15 mouse cellular contexts compared by ENCODE assay signal in the genomic region with DNA sequence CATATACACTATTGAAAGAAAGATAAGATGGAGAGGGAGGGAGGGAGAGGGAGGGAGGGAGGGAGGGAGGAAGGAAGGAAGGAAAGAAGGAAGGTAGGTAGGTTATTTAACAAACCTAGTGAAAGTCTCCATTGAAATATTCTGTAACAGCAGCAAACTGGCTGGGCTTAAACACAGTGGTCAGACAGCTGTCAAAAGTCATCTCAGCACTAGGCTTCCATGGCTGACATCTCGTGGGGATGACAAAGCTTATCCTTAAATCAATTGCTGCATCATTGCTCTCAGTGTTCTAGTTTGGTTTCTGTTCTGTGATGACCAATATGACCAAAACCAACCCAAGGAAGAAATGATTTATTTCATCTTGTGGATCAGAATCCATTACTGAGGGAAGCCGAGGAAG.
"Had no signal": no experiment of that assay in that cellular context is flagged by ENCODE, and none has a peak within 500 bp of the region (broad histone marks: within the 10 kb centered on the region; RNA-seq: fewer than 3 reads in every experiment).

No protein-coding gene starts in this region.

- H3K4me2 ChIP-seq: neural tube, embryonic 13.5 days; neural tube, embryonic 15.5 days; stomach, embryonic 15.5 days had no signal

- H3K27me3 ChIP-seq: neural tube, embryonic 13.5 days; neural tube, embryonic 15.5 days; stomach, embryonic 15.5 days had no signal

- H3K9ac ChIP-seq: neural tube, embryonic 13.5 days; neural tube, embryonic 15.5 days; stomach, embryonic 15.5 days had no signal

- H3K36me3 ChIP-seq: neural tube, embryonic 13.5 days; neural tube, embryonic 15.5 days; stomach, embryonic 15.5 days had no signal

- H3K9me3 ChIP-seq: neural tube, embryonic 13.5 days; neural tube, embryonic 15.5 days; stomach, embryonic 15.5 days had no signal

- H3K27ac ChIP-seq: neural tube, embryonic 13.5 days; neural tube, embryonic 15.5 days; stomach, embryonic 15.5 days had no signal

- DNase-seq: retina, postnatal 1 day; right cerebral cortex, adult 18-20 months; right cerebral cortex, postnatal 14 days; right cerebral cortex, postnatal 25 days; right cerebral cortex, postnatal 4 days; spleen, adult 18-20 months; thymus, adult 18-20 months; thymus, adult 2 months; thymus, postnatal 14 days; thymus, postnatal 25 days; thymus, postnatal 36 days; thymus, postnatal 4 days had no signal

- H3K4me3 ChIP-seq: neural tube, embryonic 13.5 days; neural tube, embryonic 15.5 days; stomach, embryonic 15.5 days had no signal
